Comparison of ENCODE assay signal across 20 mouse cellular contexts in the genomic region with DNA sequence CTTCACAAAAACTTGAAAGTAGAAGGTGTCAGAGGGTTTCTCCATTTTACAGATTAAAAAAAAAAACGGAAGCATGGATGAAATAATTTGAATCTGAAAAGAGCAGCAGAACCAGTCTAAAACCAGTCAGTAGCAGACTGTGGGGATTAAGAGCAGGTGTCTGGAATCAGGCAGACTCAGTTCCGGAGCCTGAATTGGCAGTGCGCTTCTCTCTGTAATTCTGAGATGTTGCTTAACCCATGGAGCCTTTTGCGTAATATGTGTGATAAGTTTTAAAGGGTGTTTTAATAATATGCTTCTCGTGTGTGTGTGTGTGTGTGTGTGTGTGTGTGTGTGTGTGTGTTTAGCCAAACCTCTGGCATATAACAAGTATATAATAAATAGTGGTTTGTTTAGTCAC.
DNase-seq lines count a peak whose midpoint lies in the region; ATAC-seq and TF ChIP-seq lines count a peak whose summit lies in the region.
"Had no signal": no experiment of that assay in that cellular context is flagged by ENCODE, and none has a peak within 500 bp of the region (broad histone marks: within the 10 kb centered on the region; RNA-seq: fewer than 3 reads in every experiment).

No protein-coding gene starts in this region.

- H3K4me3 ChIP-seq in forebrain, postnatal 0 days (ENCODE audit: low read depth, low read length) = no peak overlapping the region
- no peak overlapping the region for H3K4me3 ChIP-seq in forebrain, embryonic 10.5 days
- no peak overlapping the region for H3K4me3 ChIP-seq in layer of hippocampus, adult 2 months
- H3K4me3 ChIP-seq: heart, embryonic 13.5 days; hindbrain, embryonic 12.5 days had no signal

- no peaks in the 10 kb centered on the region for H3K9me3 ChIP-seq in forebrain, postnatal 0 days (ENCODE audit: low read length)
- no peaks in the 10 kb centered on the region for H3K9me3 ChIP-seq in forebrain, embryonic 10.5 days
- H3K9me3 ChIP-seq: heart, embryonic 13.5 days; hindbrain, embryonic 12.5 days had no signal

- no peak for TF ChIP-seq CTCF in forebrain, postnatal 0 days (IDR thresholded peaks at IDR 0.05; ENCODE audit: low read depth)
- no peak for TF ChIP-seq CTCF in layer of hippocampus, adult 2 months (conservative IDR thresholded peaks at IDR 0.05)

- no peaks in the 10 kb centered on the region for H3K27me3 ChIP-seq in forebrain, postnatal 0 days (ENCODE audit: insufficient read depth, low read length)
- no peaks in the 10 kb centered on the region for H3K27me3 ChIP-seq in forebrain, embryonic 10.5 days (ENCODE audit: poor library complexity, severe bottlenecking)
- H3K27me3 ChIP-seq: CH12.LX; hindbrain, embryonic 12.5 days; Patski had no signal

- no peak overlapping the region for H3K27ac ChIP-seq in forebrain, postnatal 0 days (ENCODE audit: low read depth, low read length)
- no peak overlapping the region for H3K27ac ChIP-seq in forebrain, embryonic 10.5 days
- H3K27ac ChIP-seq in layer of hippocampus, adult 2 months = 0 out of 2 replicates have a peak overlapping the region, but pooled peaks have one; percentile 8
- H3K27ac ChIP-seq: heart, embryonic 13.5 days; hindbrain, embryonic 12.5 days had no signal

- ATAC-seq in forebrain, postnatal 0 days = peak; percentile 27; the same call in 1 of the 2 replicates
- ATAC-seq: activated CD4-positive, CD25-positive, alpha-beta regulatory T cell, adult 4 months; hindbrain, embryonic 16.5 days; inflammation-experienced regulatory T-cells, adult 6 months; intestine, postnatal 0 days; Patski had no signal

- no peaks in the 10 kb centered on the region for H3K4me1 ChIP-seq in forebrain, postnatal 0 days (ENCODE audit: insufficient read depth)
- H3K4me1 ChIP-seq in forebrain, embryonic 10.5 days = no peaks in the 10 kb centered on the region

- no peak overlapping the region for H3K9ac ChIP-seq in forebrain, postnatal 0 days
- H3K9ac ChIP-seq: heart, embryonic 13.5 days; hindbrain, embryonic 12.5 days had no signal

- no peak overlapping the region for H3K4me2 ChIP-seq in forebrain, postnatal 0 days (ENCODE audit: low read depth)
- H3K4me2 ChIP-seq: heart, embryonic 13.5 days; hindbrain, embryonic 12.5 days had no signal

- 51% methylated on average over 5 of the region's 5 CpGs for WGBS in forebrain, postnatal 0 days
- whole genome bisulfite sequencing in forebrain, embryonic 10.5 days = 87% methylated on average over 5 of the region's 5 CpGs

- H3K36me3 ChIP-seq in forebrain, postnatal 0 days (ENCODE audit: insufficient read depth) = no peaks in the 10 kb centered on the region
- H3K36me3 ChIP-seq in forebrain, embryonic 10.5 days (replicated peaks) = no peaks in the 10 kb centered on the region
- H3K36me3 ChIP-seq: heart, embryonic 13.5 days; hindbrain, embryonic 12.5 days had no signal

- no peak for DNase-seq in forebrain, postnatal 0 days
- no peak for DNase-seq in forebrain, embryonic 10.5 days (ENCODE audit: extremely low spot score, low spot score)
- DNase-seq in layer of hippocampus, adult 2 months (ENCODE audit: low spot score in 2 of 2) = peak in 1 of 2 experiments; percentile 16
- DNase-seq in layer of hippocampus, adult 9-10 months (ENCODE audit: low spot score) = no peak
- DNase-seq in lung, postnatal 36 days = peak; percentile 1
- no peak for DNase-seq in lung, postnatal 4 days
- no peak for DNase-seq in cerebellum, postnatal 25 days
- DNase-seq: cerebellum, adult 11-12 months; cerebellum, adult 9-10 months; cerebellum, postnatal 36 days; gastrocnemius, postnatal 36 days; heart, postnatal 4 days had no signal
